Mouse (Mus musculus) olfactory bulb, adult 2 months (tissue): Measurements from ENCODE around the gene Slc25a21.

Experiments used
- CTCF ChIP-seq: fragments of 200-500 bp; IDR thresholded peaks from 2 replicates; pipeline ENCODE4 v1.5.1; 2012; ENCODE audit warnings: low read depth, mild to moderate bottlenecking, low read length, moderate library complexity; ENCODE audit not compliant: insufficient read depth
- POLR2A ChIP-seq: fragments of 200-500 bp; IDR thresholded peaks from 2 replicates; pipeline ENCODE4 v1.6.1; 2012; ENCODE audit warnings: mild to moderate bottlenecking, low read depth, low read length, moderate library complexity; ENCODE audit not compliant: insufficient read depth

- TF ChIP-seq POLR2A (no peak), CTCF (no peak)
These were observed 408.0 kb downstream of the Slc25a21 start for GRCm38 (mm10) chr12:56789236-56789635.
